Mouse (Mus musculus): ENCODE results near the gene Spsb3. TPM values are rescaled to one million over a fixed set of nuclear protein-coding genes. Genes with fewer than 3 reads are reported as not detected.
A peak's percentile ranks its signal among the peaks of the same experiment; 100 is the strongest.

Gene Spsb3
- polyA plus RNA-seq, 1 experiment = not detected

- H3K27ac ChIP-seq (ENCODE audit: insufficient read depth, low read depth, low read length) = no peak overlapping the region
Measured at GRCm38 (mm10) chr17:24892785-24893184, 6.3 kb downstream of the Spsb3 start.

GRCm38 (mm10) chr17:24893276-24893675 is 6.8 kb downstream of the Spsb3 start:
- H3K4me1 ChIP-seq (ENCODE audit: control insufficient read depth, insufficient read depth, low read length) = peaks cover 41% of the 10 kb centered on the region
- TF ChIP-seq CTCF (IDR thresholded peaks at IDR 0.05; ENCODE audit: insufficient read depth, low read depth, low read length) (no peak), POLR2A (IDR thresholded peaks at IDR 0.05; ENCODE audit: insufficient read depth, low read depth, low read length) (no peak)
- H3K4me3 ChIP-seq (ENCODE audit: insufficient read depth, low read depth, low read length) = no peak overlapping the region
- WGBS = 91% methylated on average over 2 of the region's 2 CpGs
- no peak overlapping the region for H3K27ac ChIP-seq (ENCODE audit: insufficient read depth, low read depth, low read length)

More at GRCm38 (mm10) chr17:24892785-24893184, 6.3 kb downstream of the Spsb3 start:
- Histone ChIP-seq H3K4me1 (ENCODE audit: control insufficient read depth, insufficient read depth, low read length) (peaks cover 37% of the 10 kb centered on the region), H3K4me3 (ENCODE audit: insufficient read depth, low read depth, low read length) (no peak overlapping the region)
- 63% methylated on average over 12 of the region's 12 CpGs for WGBS
- TF ChIP-seq CTCF (IDR thresholded peaks at IDR 0.05; ENCODE audit: insufficient read depth, low read depth, low read length) = no peak
- TF ChIP-seq POLR2A (IDR thresholded peaks at IDR 0.05; ENCODE audit: insufficient read depth, low read depth, low read length) = no peak

- H3K4me3 ChIP-seq (ENCODE audit: insufficient read depth, low read depth, low read length) = peak overlapping the region; percentile 66
- H3K4me1 ChIP-seq (ENCODE audit: control insufficient read depth, insufficient read depth, low read length) = peaks cover 46% of the 10 kb centered on the region
- 0 out of 2 replicates have a peak, but pooled peaks have one; percentile 5 for TF ChIP-seq CTCF (IDR thresholded peaks at IDR 0.05; ENCODE audit: insufficient read depth, low read depth, low read length)
- no peak; the same call in 1 of the 2 replicates for TF ChIP-seq POLR2A (IDR thresholded peaks at IDR 0.05; ENCODE audit: insufficient read depth, low read depth, low read length)
- WGBS = 9% methylated on average over 31 of the region's 31 CpGs
- H3K27ac ChIP-seq (ENCODE audit: insufficient read depth, low read depth, low read length) = peak overlapping the region; percentile 38; the same call in 1 of the 2 replicates
Measured at GRCm38 (mm10) chr17:24894061-24894994, 7.9 kb downstream of the Spsb3 start.

GRCm38 (mm10) chr17:24894995-24895547 is 8.6 kb downstream of the Spsb3 start, which contains the start of the genes Eme2 and Mrps34:
Gene Eme2 (minus strand): TSS chr17:24895087.
Gene Mrps34 (plus strand): TSS chr17:24895116.
- TF ChIP-seq CTCF (IDR thresholded peaks at IDR 0.05; ENCODE audit: insufficient read depth, low read depth, low read length) (0 out of 2 replicates have a peak, but pooled peaks have one; percentile 2), POLR2A (IDR thresholded peaks at IDR 0.05; ENCODE audit: insufficient read depth, low read depth, low read length) (peak; percentile 56; the same call in 1 of the 2 replicates)
- Histone ChIP-seq H3K27ac (ENCODE audit: insufficient read depth, low read depth, low read length) (peak within 1 kb of the TSS; percentile 38; the same call in 1 of the 2 replicates), H3K4me1 (ENCODE audit: control insufficient read depth, insufficient read depth, low read length) (peaks cover 42% of the 10 kb centered on the region), H3K4me3 (ENCODE audit: insufficient read depth, low read depth, low read length) (peak within 1 kb of the TSS; percentile 66)
- WGBS = under 1% methylated on average over 62 of the region's 62 CpGs

- 7% methylated on average over 23 of the region's 23 CpGs for WGBS
- Histone ChIP-seq H3K4me1 (ENCODE audit: control insufficient read depth, insufficient read depth, low read length) (peaks cover 42% of the 10 kb centered on the region), H3K27ac (ENCODE audit: insufficient read depth, low read depth, low read length) (0 out of 2 replicates have a peak overlapping the region, but pooled peaks have one; percentile 13), H3K4me3 (ENCODE audit: insufficient read depth, low read depth, low read length) (peak overlapping the region; percentile 66)
- TF ChIP-seq POLR2A (IDR thresholded peaks at IDR 0.05; ENCODE audit: insufficient read depth, low read depth, low read length) (no peak), CTCF (IDR thresholded peaks at IDR 0.05; ENCODE audit: insufficient read depth, low read depth, low read length) (no peak)
Measured at GRCm38 (mm10) chr17:24895571-24896240, 9.3 kb downstream of the Spsb3 start.

- Histone ChIP-seq H3K4me1 (ENCODE audit: control insufficient read depth, insufficient read depth, low read length) (peaks cover 42% of the 10 kb centered on the region), H3K27ac (ENCODE audit: insufficient read depth, low read depth, low read length) (peak within 1 kb of the TSS; percentile 59), H3K4me3 (ENCODE audit: insufficient read depth, low read depth, low read length) (peak within 1 kb of the TSS; percentile 66)
- under 1% methylated on average over 49 of the region's 50 CpGs for WGBS
- 0 out of 2 replicates have a peak, but pooled peaks have one; percentile 47 for TF ChIP-seq POLR2A (IDR thresholded peaks at IDR 0.05; ENCODE audit: insufficient read depth, low read depth, low read length)
- no peak for TF ChIP-seq CTCF (IDR thresholded peaks at IDR 0.05; ENCODE audit: insufficient read depth, low read depth, low read length)
Measured at GRCm38 (mm10) chr17:24896241-24896992, 10.0 kb downstream of the Spsb3 start, which contains the start of gene Nme3. Gene Nme3 (plus strand): TSS chr17:24896500.

- WGBS = 9% methylated on average over 11 of the region's 11 CpGs
- Histone ChIP-seq H3K27ac (ENCODE audit: insufficient read depth, low read depth, low read length) (peak overlapping the region; percentile 59), H3K4me3 (ENCODE audit: insufficient read depth, low read depth, low read length) (peak overlapping the region; percentile 66), H3K4me1 (ENCODE audit: control insufficient read depth, insufficient read depth, low read length) (peaks cover 42% of the 10 kb centered on the region)
- TF ChIP-seq CTCF (IDR thresholded peaks at IDR 0.05; ENCODE audit: insufficient read depth, low read depth, low read length) (no peak), POLR2A (IDR thresholded peaks at IDR 0.05; ENCODE audit: insufficient read depth, low read depth, low read length) (no peak)
Measured at GRCm38 (mm10) chr17:24896993-24897269, 10.5 kb downstream of the Spsb3 start.

- no peak overlapping the region for H3K27ac ChIP-seq (ENCODE audit: insufficient read depth, low read depth, low read length)
- TF ChIP-seq POLR2A (IDR thresholded peaks at IDR 0.05; ENCODE audit: insufficient read depth, low read depth, low read length) = no peak
- TF ChIP-seq CTCF (IDR thresholded peaks at IDR 0.05; ENCODE audit: insufficient read depth, low read depth, low read length) = no peak
- H3K4me3 ChIP-seq (ENCODE audit: insufficient read depth, low read depth, low read length) = no peak overlapping the region
- H3K4me1 ChIP-seq (ENCODE audit: control insufficient read depth, insufficient read depth, low read length) = peaks cover 39% of the 10 kb centered on the region
- WGBS = 53% methylated on average over 4 of the region's 4 CpGs
Measured at GRCm38 (mm10) chr17:24897600-24897999, 11.2 kb downstream of the Spsb3 start.
